Comparison of ENCODE assay signal across 16 mouse cellular contexts in the genomic region with DNA sequence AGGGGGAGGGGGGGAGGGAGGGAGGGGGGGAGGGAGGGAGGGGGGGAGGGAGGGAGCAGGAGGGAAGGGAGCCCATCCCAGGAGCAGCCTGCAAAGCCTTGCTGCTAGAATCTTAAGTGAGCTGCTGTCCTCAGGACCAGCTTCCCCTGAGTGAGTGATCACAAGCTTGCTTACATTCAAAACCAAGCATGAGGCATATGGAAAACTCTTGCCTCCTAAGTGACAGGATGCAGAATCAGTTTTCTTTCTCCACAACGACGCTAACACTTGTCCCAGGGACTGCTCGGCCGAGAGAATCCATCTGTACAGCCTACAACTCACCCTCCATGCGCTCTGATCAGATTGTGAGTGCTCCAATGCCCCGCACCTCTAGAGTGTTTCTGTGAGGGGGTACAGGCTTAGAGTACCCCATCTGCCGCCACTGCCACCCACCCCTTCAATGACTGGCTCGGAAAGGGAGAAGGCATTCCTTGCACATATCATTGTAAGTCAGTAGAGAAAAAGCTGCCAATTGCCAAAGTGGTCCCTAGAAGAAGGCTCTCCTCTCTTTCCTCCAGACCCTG.
DNase-seq lines count a peak whose midpoint lies in the region; ATAC-seq and TF ChIP-seq lines count a peak whose summit lies in the region.
"Had no signal": no experiment of that assay in that cellular context is flagged by ENCODE, and none has a peak within 500 bp of the region (broad histone marks: within the 10 kb centered on the region; RNA-seq: fewer than 3 reads in every experiment).

No protein-coding gene starts in this region.

- H3K9ac ChIP-seq in forebrain, embryonic 12.5 days, result no peak overlapping the region
- H3K9ac ChIP-seq in hindbrain, embryonic 13.5 days, result peak overlapping the region; percentile 36; the same call in 1 of the 2 replicates

- no peaks in the 10 kb centered on the region for H3K9me3 ChIP-seq in forebrain, embryonic 12.5 days
- H3K9me3 ChIP-seq in forebrain, embryonic 10.5 days, result no peaks in the 10 kb centered on the region
- 0 out of 2 replicates have a peak, but pooled peaks cover 4% of the 10 kb centered on the region for H3K9me3 ChIP-seq in hindbrain, embryonic 13.5 days

- DNase-seq in forebrain, embryonic 10.5 days (ENCODE audit: extremely low spot score, low spot score), result no peak
- peak; percentile 16 to 50 for DNase-seq in layer of hippocampus, adult 2 months (ENCODE audit: low spot score in 2 of 2)
- DNase-seq in layer of hippocampus, adult 9-10 months (ENCODE audit: low spot score), result no peak
- peak; percentile 63 for DNase-seq in NIH3T3 (ENCODE audit: low read depth)
- DNase-seq in thymus, postnatal 10 days (ENCODE audit: low spot score in 2 of 2), result no peak
- no peak for DNase-seq in thymus, postnatal 25 days
- DNase-seq: cerebellum, adult 9-11 months; gastrocnemius, postnatal 36 days; lung, adult 2 months; retina, postnatal 1 day; thymus, postnatal 14 days had no signal

- WGBS in forebrain, embryonic 12.5 days, result 64% methylated on average over 8 of the region's 8 CpGs
- 74% methylated on average over 8 of the region's 8 CpGs for WGBS in forebrain, embryonic 10.5 days
- 70% methylated on average over 8 of the region's 8 CpGs for WGBS in hindbrain, embryonic 13.5 days

- no peak overlapping the region for H3K4me3 ChIP-seq in forebrain, embryonic 12.5 days (replicated peaks)
- no peak overlapping the region for H3K4me3 ChIP-seq in forebrain, embryonic 10.5 days
- H3K4me3 ChIP-seq in layer of hippocampus, adult 2 months, result no peak overlapping the region
- no peak overlapping the region for H3K4me3 ChIP-seq in hindbrain, embryonic 13.5 days

- no peak for ATAC-seq in forebrain, embryonic 12.5 days (ENCODE audit: low FRiP score)
- ATAC-seq in hindbrain, embryonic 13.5 days (ENCODE audit: low FRiP score), result no peak
- ATAC-seq: intestine, embryonic 16.5 days; Patski had no signal

- no peak for TF ChIP-seq CTCF in layer of hippocampus, adult 2 months (conservative IDR thresholded peaks at IDR 0.05)

- H3K36me3 ChIP-seq in forebrain, embryonic 12.5 days (replicated peaks), result no peaks in the 10 kb centered on the region
- H3K36me3 ChIP-seq in forebrain, embryonic 10.5 days (replicated peaks), result no peaks in the 10 kb centered on the region
- H3K36me3 ChIP-seq in hindbrain, embryonic 13.5 days, result no peaks in the 10 kb centered on the region

- H3K4me1 ChIP-seq in forebrain, embryonic 12.5 days, result peaks cover 26% of the 10 kb centered on the region
- H3K4me1 ChIP-seq in forebrain, embryonic 10.5 days, result peaks cover 31% of the 10 kb centered on the region
- H3K4me1 ChIP-seq in hindbrain, embryonic 13.5 days (replicated peaks), result peaks cover 25% of the 10 kb centered on the region

- 0 out of 2 replicates have a peak, but pooled peaks cover 2% of the 10 kb centered on the region for H3K27me3 ChIP-seq in forebrain, embryonic 12.5 days
- peaks cover 18% of the 10 kb centered on the region; the same call in 1 of the 2 replicates for H3K27me3 ChIP-seq in forebrain, embryonic 10.5 days (ENCODE audit: poor library complexity, severe bottlenecking)
- no peaks in the 10 kb centered on the region; the same call in 1 of the 2 replicates for H3K27me3 ChIP-seq in hindbrain, embryonic 13.5 days
- H3K27me3 ChIP-seq: Patski had no signal

- peak overlapping the region; percentile 58; the same call in 1 of the 2 replicates for H3K27ac ChIP-seq in forebrain, embryonic 12.5 days
- H3K27ac ChIP-seq in forebrain, embryonic 10.5 days, result no peak overlapping the region
- peak overlapping the region; percentile 39; the same call in 1 of the 2 replicates for H3K27ac ChIP-seq in layer of hippocampus, adult 2 months
- H3K27ac ChIP-seq in hindbrain, embryonic 13.5 days, result peak overlapping the region; percentile 60
- H3K27ac ChIP-seq: kidney, postnatal 0 days had no signal

- H3K4me2 ChIP-seq in forebrain, embryonic 12.5 days, result no peak overlapping the region
- H3K4me2 ChIP-seq in hindbrain, embryonic 13.5 days, result no peak overlapping the region

Comparison
In these comparisons a context has a peak if more than half of its experiments do, and no peak if none do; other contexts are left out.
1. DNase-seq: peak in layer of hippocampus, adult 2 months (2 of 2) and NIH3T3 (single experiment); none in forebrain, embryonic 10.5 days (single experiment), layer of hippocampus, adult 9-10 months (single experiment), thymus, postnatal 10 days (0 of 2) and thymus, postnatal 25 days (single experiment).